Mouse (Mus musculus) cerebellum, postnatal 36 days (tissue): ENCODE data around the gene St5.

Source experiments
- DNase-seq, 2 experiments: peaks; one replicate each; pipeline ENCODE4 v3.0.0; 2021 to 2022; ENCODE audit warnings: mixed read lengths in 2 of 2

The St5 gene

DNA sequence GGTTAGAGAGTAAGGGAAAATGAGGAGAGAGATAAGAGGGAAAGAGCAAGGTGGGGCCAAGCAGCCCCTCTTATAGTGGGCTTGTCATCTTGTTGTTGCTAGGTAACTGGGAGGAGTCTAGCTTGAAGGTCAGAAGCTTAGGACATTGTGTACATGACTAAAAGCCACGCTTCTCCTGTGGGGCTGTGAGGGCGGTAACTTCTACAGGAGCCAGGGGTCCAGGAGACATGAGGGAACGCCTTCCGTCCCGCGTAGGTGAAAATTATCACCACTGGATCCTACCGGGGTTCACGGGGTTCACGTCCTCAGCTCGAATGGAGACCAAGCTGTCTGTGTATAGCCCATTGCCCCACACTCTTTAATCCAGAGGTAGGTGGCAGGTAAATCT lies 8.1 kb downstream of the St5 start:
- DNase-seq, result no peak

DNA sequence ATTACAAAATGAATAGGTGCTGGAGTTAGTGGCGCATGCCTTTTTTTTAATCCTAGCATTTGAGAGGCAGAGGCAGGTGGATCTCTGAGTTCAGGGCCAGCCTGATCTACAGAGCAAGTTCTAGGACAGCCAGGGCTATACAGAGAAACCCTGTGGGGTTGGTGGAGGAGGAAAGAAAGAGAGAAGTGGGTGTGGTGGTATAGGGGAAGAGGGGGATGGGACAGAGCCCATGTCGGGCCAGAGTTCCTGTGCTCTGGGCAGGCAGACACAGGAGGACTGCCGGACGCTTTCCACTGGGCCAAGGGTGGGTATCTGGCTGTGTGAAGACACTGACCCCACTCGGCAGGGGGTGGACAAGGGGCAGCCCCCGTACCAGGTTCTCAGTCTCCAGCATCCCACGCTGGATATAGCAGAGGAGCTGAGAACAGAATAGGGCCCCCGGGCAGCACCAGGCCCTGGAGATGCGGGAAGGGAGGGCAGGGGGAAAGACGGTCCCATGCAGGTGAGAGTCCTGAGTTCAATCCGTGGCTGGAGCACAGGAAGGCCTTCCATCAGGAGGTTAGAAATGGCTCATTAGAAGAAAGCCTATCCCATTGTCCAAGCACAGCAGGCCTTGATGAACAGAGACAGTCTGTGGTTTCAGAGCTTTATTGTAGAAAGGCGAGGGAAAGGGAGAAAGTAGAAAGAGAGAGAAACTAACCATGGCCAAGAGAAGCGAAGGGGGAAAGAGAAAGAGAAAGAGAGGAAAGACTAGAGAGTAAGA lies 8.6 kb downstream of the St5 start:
- DNase-seq, result no peak

DNA sequence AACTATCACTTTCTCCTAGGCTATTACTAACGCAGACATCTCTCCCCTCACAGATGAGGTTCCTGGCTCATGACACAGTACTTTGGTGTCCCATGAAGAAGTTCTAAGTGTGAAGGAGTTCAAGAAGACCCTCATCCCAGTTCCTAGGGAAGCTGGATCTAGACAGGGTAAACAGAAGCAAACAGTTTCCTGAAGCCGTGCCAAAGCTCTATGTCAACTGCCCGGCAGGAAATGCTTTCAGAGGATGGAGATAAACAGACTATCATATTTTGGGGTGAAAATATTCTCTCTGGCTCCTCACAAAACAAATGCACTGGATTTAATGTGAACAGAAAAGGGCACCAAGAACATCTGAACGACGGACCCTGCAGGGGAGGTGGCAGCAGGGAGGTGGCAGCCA lies 12.4 kb downstream of the St5 start:
- DNase-seq, result no peak

DNA sequence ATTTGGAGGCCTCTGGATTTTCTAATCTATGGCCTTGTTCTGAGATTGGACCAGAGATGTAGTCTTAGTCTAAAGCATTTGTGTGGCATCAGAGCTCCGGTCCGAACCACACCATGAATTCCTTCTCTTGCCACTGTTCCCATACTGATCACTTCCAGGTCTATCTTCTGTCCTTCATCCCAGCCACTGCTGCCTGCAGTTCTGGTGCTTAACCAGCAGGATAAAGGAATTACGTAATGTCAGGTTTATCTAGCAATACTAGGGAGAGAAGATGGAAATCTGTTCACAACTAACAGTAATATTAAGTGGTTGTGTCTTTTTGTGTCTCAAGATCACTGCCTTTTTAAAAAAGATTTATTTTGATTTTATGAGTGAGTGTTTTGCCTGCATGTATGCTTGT lies 13.3 kb downstream of the St5 start:
- no peak for DNase-seq

DNA sequence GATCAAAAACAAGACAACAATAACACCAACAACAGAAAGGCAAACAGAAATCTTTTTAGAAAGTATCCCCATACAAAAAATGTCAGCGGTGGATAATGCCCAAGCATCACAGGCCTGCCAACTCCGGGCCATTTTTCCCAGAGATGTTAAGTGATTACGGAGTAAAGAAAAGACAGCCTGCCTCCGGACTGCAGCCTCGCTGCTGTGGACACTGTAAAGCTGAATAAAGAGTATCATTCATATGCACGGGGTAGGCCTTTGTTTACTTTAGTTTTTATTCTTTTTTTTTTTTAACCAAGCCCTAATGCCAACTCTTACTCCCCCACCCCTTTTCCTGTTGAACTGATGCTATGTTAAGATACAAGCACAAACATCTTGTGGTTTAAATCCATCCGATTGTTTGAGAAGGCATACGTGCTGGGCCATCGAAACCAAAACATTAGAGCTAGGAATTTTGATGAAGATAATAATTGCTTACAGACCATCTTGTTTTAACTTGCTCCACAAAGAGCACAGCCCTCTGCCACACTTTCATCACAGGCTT lies 16.7 kb downstream of the St5 start:
- no peak for DNase-seq

DNA sequence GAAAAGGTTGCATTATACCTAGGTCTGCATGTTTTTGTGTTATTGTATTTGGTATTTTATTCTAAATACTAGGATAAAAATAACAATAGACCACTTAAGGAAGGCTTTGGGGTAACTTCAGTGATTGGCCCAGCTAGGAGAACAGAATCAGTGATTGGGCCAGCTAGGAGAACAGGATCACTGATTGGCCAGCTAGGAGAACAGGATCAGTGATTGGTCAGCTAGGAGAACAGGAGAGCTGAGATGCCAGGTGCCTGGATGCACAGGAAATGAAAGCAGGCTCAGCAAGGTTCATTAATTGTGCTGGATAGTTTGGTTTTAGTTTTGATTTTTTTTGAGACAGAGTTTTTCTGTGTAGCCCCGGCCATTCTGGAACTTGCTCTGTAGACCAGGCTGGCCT lies 22.5 kb downstream of the St5 start:
- no peak for DNase-seq

DNA sequence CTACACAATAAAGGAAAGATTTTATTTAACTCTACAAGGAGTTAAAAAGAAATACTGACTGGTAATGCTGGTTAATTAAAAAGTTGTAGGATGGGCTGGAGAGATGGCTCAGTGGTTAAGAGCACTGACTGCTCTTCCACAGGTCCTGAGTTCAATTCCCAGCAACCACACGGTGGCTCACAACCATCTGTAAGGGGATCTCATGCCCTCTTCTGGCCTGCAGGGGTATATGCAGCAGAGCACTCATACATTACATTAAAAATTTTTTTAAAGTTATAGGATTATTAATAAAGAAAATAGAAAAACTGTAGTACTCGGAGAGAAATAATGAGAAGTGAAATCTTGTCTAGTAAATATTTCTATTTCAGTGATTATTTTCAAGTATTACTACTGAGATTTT lies 23.1 kb downstream of the St5 start:
- no peak for DNase-seq

DNA sequence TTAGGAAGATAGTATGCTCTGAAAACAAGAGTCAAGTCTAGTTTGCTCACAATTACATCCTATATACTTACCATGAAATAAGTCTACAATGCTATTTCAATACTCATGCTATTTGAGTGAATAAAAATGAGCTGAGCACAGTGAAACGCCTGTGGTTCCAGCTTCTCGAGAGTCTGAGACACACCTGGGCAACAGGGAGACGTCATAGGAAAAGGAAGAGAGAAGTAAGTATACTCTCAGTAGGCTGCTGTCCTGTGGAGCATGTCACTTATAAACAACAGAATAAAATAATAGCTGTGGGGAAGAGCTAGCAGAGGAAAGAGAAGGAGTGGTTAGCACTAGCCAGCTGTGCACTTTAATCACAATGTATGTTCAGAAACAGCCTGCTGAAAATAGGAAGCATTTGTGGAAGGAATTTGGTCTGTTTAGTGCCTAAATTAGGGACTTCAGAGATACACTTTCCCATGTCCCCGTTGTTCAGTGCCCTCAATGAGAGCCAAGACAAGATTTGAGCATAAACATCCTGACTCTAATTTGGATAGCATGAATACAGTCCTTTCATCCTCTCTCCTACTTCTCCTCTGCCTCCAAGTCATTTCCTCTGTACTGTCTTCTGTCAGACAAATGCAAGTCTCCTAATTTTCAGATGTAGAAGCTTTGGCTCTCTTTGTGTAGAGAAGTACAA lies 28.3 kb downstream of the St5 start:
- DNase-seq, result no peak

DNA sequence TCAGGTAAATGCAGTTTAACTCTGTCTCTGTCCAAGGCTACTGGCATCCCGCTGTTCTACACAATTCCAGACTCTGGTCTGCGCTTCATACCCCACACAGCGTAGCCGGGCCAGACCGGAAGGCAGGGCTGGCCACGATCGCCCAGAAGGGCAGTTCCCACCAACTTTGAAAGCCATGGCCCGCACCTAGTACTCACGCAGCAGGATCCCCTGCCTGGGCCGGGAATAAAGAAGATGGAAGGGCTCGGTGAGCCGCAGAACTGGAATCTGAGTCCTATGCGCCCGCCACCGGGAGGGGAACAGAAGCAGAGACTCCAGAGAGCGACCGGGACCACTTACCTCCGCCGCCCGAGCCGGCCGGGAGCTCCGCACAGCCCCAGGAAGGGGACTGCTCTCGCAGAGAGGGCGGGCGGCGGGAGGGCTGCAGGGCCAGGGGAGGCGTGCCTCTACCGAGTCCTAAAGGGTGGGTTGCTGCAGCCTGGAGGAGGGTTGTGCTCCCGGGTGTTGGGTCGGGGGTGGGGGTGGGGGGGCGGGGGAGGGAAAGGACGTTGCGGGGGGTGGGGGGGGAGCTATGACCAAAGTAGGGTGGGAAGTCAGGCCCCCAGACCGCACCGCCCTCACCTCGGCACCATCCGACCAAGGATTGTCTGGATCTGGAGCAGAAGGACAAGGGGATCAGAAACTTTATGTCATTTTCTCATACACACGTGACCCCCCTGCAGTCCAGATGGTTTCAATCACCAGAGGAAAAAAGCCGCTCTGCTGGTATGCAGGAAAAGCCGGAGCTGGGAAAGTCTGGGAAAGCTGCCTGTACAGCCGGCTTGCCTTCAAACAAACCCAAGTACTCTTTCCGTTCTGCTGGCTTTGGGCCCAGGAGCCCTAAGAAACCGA lies 31.6 kb downstream of the St5 start:
- DNase-seq, result peak; percentile 60 to 61

DNA sequence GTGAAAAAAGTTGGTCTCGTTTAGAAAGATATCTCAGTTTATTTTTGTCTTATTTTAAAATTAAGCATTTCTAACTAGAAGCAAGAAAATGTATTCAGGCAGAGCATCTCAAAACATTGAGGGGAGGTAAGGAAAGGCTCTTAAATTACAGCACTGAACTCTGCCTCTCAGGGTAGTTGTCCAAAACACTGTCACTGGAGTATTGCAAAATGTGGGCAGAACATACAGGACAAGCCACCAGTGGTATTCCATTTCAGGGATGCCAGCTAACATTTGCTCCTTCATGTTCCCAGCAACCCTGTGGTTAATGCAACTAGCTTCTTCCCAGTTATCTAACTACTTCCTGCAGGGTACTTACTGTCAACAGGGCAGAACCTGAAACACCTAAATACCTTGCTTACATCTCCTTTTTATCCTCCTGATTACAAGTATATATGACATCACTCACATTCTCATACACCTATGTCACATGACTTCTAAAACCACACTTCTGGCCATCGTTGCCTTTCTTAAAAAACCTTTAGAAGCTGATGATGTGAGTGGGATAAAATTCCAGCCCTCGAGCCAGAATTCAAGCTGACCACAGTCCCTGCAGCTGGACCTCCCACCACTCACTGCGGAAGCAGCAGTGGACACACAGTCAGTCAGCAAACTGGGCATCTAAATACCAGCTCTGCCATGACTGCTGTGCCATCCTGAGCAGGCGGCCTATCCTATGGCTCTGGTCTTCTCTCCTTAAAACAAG lies 33.8 kb downstream of the St5 start:
- DNase-seq, result no peak

DNA sequence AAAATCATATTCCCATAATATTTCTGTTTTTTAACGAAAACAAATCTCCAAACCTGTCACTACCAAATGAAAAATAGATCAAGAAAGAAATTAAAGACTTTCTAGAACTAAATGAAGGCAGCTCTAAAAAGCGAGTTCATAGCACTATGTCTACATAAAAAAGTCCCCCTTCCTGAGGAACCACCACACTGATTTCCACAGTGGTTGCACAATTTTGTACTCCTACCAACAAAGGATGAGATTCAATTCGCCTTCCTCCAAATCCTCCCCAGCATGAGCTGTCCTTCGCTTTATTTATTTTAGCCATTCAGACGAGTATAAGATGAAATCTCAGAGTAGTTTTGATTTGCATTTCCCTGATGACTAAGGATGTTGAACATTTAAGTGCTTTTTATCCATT lies 36.7 kb downstream of the St5 start:
- DNase-seq, result no peak

DNA sequence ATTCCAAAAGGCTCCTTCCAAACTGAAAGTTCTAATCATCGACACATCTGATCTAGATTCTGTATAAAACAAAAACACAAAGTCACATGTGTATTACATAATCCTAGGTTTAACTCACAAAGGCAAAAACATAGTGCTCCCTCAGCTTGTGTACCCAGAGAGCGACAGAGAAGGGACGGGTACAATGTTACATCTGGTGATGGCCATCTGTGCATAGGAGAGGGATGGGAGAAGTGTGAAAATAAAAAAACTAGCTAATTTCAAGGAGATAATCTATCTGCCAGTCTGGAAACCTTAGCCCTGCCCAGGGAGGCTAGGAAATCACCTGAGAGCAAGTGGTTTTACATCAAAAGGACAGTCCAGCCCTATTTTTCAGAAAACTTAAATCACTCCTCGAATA lies 40.8 kb downstream of the St5 start:
- DNase-seq, result no peak

DNA sequence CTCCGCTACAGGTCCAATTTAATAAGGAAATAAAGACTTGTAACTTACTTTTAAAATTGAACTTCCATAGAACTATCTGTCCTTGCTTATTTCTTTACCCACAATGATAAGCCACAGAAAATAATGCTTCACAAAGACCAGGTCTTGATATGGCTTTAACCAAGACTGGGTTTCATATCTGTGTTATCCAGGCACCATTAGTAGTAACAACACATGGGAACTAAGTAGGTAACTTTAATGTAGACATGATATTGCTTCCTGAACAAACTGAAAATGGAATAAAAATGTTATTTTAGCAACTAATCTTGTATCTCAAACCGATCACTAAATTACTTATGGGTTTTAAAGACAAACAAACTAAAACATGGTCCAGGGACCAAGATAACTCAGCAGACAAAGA lies 44.1 kb downstream of the St5 start:
- DNase-seq, result no peak

DNA sequence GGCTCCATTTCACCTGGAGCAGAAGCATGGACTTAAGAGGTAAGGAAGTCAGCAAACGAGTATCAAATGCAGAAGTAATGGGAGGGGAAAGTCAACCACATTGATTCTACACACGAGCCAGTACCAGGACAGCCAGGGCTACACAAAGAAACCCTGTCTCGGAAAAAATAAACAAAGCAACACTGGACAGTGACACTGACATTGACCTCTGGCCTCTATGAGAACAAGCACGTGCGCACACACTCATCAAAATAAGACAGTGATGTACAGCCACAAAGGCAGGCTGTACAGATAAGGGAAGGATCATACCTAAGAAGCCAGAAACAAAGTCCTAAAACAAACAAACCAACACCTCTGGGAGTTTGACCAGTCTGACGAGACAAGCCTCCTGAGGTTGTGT lies 45.5 kb downstream of the St5 start:
- DNase-seq, result no peak

DNA sequence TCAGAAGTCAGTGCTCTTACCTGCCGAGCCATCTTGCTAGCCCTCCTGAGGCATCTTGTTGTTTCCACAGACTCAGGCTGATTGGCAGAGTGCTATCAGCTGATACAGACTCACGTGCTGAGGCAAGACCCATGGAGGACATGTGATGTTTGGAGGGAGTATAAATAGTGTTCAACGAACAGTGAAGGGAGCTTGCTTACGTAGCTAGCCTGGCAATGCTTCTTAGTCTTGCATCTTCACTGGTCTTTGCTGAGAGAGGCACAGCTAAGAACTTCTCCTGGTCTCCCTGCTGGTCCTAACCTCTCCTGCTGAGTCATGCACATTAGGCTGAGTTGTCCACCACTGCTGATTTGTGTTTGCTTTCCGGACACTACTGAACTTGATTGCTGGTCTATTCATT lies 48.5 kb downstream of the St5 start:
- no peak for DNase-seq

DNA sequence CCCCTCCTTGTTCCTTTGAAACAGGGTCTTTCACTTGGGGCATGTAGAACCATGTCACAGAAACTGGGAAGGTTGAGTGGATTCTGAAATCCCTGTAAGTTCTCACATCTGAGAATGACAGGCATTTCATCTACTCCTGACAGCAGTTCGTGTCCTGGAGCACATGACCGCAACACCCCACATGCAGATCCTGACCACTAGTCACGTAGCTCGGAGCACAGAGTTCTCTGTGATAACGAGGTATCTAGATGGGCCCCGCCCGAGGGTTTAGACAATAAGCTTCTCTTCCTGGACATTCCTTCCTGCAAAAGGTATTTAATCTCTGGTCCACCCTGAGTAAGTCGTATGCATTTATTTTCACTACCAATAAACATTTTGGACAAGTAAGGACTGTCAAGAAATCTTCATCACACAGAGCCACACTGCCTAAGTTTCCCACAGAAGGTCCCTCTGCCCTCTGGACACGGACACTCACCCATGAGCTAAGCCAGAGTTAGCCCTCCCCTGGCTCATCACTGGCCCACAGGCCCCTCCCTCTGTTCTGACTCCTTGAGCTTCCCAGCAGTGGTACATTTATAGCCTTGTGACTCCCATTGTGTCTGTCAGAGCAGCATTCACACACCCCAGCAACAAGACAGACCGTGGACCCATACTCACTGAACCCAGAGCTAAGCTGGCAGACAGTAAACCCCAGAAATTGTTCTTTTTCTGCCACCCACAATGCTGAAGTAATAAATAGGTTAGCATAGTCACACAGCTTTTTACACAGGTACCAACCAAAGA lies 54.4 kb downstream of the St5 start:
- no peak for DNase-seq

DNA sequence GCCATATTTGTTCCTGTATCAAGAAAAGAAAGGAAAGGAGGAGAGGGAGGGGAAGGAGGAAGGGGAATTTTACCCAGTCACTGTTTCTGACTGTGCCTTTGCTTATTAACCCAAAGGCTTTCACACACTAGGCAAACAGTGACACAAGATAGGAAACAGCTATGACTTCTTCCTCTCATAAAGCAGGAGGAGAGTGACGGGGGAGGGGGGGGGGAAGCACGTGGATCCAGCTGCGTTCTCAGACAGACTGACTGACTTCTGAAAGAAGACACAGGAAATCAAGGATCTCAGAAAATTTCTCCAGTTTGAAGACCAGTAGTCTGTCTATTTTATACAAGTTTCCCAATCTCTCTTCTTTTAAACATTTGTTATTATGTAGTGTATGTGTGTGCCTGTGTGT lies 56.8 kb downstream of the St5 start:
- no peak for DNase-seq

DNA sequence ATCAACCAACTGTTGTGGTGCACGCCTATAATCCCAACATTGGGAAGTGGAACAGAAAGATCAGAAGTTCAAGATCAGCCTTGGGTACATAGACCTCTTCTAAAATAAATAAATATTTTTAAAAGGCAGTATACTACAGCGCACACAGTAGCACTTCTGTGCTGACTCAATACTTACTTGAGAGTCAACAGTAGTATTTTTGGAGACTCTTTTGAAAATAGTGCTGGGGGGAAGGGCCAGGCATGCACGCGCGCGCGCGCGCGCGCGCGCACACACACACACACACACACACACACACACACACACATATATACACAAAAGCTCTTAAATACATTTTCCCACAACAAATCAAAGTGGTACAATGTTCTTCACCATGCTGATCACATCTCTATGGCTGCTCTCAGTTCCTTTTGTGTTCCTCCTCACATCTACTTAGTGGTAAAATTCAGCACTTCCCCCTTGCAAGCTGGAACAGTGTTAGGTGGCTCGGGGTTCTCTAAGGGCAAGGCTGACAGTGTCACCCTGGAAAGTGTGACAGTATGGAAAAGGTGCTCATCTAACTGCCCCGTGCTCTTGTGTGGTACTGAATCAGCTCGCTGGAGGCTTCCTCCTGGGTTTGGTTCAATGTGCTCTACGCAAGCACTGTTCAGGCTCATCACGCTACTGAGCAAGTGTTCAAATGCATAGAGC lies 60.0 kb downstream of the St5 start:
- DNase-seq, result no peak

DNA sequence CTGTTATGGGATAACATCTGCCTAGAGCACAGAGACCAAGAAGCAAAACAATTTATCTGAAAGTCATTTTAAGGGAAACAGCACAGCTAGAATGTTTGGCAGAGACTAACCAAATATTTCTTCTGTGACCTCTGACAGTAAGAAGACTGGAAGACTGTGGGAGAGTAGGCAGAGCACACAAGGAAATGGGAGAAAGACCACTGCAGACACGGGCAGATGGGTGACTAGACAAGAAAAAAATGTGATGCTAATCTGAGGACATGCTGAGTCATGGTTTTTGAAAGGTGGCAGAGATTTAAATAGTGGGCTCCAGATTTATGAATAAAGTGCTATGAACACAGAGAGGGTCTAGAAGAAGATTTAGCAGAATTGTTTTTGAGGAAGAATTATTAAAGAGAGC lies 61.4 kb downstream of the St5 start:
- no peak for DNase-seq

DNA sequence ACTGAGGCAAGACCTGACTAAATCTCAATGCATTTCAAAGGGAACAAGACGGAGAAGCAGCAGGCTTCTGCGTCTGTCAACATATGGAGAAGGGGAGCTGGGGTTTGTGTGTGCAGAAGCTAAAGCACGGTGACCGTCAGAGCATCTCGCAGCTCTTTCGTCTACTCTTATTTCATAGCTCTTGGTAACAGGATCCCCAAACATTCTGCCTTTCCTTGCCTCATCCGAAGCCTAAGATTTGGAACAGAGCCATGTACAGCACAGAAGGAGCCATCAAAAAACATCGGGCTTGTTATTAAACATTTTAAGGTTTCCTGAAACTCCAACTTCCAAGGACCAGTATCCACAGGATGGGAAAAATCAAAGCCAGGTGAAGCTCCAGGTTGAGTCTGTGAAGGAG lies 62.3 kb downstream of the St5 start:
- DNase-seq, result no peak

DNA sequence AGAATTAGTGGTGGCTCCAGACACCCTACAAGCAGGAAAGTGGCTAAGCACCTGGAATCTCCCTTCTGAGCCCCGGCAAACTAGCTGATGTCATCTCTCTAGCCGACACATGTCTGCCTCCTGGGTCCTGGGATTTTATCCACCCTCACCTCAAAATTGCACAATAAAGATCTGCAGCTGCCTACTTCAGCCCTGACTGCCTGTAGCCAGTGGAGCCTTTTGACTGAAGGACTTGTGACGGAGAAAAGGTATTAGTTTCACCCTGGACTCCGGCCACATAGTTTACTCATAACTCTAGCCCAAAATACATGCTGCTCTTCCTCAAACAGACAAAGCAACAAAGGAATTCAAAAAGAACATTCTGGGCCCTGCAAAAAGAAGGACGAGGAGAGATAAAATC lies 66.0 kb downstream of the St5 start:
- DNase-seq, result no peak
